Mouse (Mus musculus) kidney, postnatal 0 days (tissue): ENCODE data around the gene Ly6g5b. TPM values are rescaled to one million over a fixed set of nuclear protein-coding genes. Genes with fewer than 3 reads are reported as not detected.

Source experiments
- ATAC-seq: fragments of 200-750 bp; cut with Nextera tagmentation; replicated peaks from 2 replicates; pipeline ENCODE4 v1.8.0; 2017; ENCODE audit warnings: low read depth, moderate number of reproducible peaks, moderate TSS enrichment, moderate library complexity; ENCODE audit not compliant: low FRiP score
- DNase-seq: peaks from one replicate; pipeline ENCODE4 v3.0.0-alpha.2; 2016; ENCODE audit warnings: low spot score
- H3K27ac ChIP-seq: fragments of 300-500 bp; sonication (generic); 2 replicates; pipeline ENCODE4 v1.5.1; 2014; ENCODE audit warnings: mild to moderate bottlenecking
- H3K27me3 ChIP-seq: fragments of 300-500 bp; sonication (generic); 2 replicates; pipeline ENCODE4 v1.6.1; 2014; ENCODE audit warnings: low read length, mixed read lengths; ENCODE audit not compliant: insufficient read depth
- H3K36me3 ChIP-seq: fragments of 300-500 bp; sonication (generic); 2 replicates; pipeline ENCODE4 v1.6.1; 2014; ENCODE audit warnings: low read length, mixed read lengths; ENCODE audit not compliant: insufficient read depth
- H3K4me1 ChIP-seq: fragments of 300-500 bp; sonication (generic); replicated peaks from 2 replicates; pipeline ENCODE4 v1.6.1; 2014; ENCODE audit warnings: antibody characterized with exemption, low read length, mixed read lengths; ENCODE audit not compliant: insufficient read depth
- H3K4me2 ChIP-seq: fragments of 300-500 bp; sonication (generic); 2 replicates; pipeline ENCODE4 v1.6.1; 2014; ENCODE audit warnings: mild to moderate bottlenecking, low read length, moderate library complexity, mixed read lengths
- H3K4me3 ChIP-seq: fragments of 300-500 bp; sonication (generic); replicated peaks from 2 replicates; pipeline ENCODE4 v1.5.1; 2014; ENCODE audit warnings: low read depth, low read length
- H3K9ac ChIP-seq: fragments of 300-500 bp; sonication (generic); 2 replicates; pipeline ENCODE4 v1.6.1; 2014; ENCODE audit warnings: low read depth, low read length
- H3K9me3 ChIP-seq: fragments of 300-500 bp; sonication (generic); replicated peaks from 2 replicates; pipeline ENCODE4 v1.6.1; 2016; ENCODE audit warnings: low read length, inconsistent platforms, mixed read lengths
- CTCF ChIP-seq: IDR thresholded peaks from 2 replicates; pipeline ENCODE4 v1.5.1; 2016; ENCODE audit warnings: antibody characterized with exemption, low read depth, mild to moderate bottlenecking, moderate library complexity
- WGBS: fragments of 180-500 bp; shearing (Covaris S2); extraction: QIAGEN DNeasy Blood & Tissue Kit; methylation state at CpG from one replicate; pipeline ENCODE4 v1.1.7; 2014; 5-methylcytosine and 5-hydroxymethylcytosine counted together
- polyA plus RNA-seq: library from polyadenylated mRNA; unstranded; fragments of >200 nt; fragmentation: Nextera tagmentation; extraction: Ambion mirVana; gene quantifications from 2 replicates; pipeline ENCODE4 v1.2.1, GENCODE M21; 2015

The Ly6g5b gene
- polyA plus RNA-seq, 1 experiment from 2014 or later = 1.1 TPM

DNA sequence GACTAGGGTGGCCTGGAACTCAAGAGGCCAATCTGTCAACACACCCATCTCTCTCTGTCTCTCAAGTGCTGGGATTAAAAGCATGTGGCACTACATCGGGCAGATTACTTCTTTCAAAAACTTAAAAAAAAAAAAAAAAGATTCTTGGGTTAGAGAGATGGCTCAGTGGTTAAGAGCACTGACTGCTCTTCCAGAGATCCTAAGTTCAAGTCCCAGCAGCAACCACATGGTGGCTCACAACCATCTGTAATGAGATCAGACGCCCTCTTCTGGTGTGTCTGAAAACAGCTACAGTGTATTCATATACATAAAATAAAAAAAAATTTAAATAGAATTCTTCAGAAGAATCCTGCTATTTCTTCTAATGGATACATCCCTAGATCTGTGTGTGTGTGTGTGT, 27.1 kb downstream of the Ly6g5b start:
- H3K4me3 ChIP-seq = no peak overlapping the region
- TF ChIP-seq CTCF = peak; percentile 60
- no peaks in the 10 kb centered on the region for H3K27me3 ChIP-seq
- WGBS = 48% methylated on average over 2 of the region's 2 CpGs
- H3K9me3 ChIP-seq = no peaks in the 10 kb centered on the region
- H3K27ac ChIP-seq = no peak overlapping the region
- H3K36me3 ChIP-seq = peaks cover 8% of the 10 kb centered on the region; the same call in 1 of the 2 replicates
- DNase-seq (no peak), ATAC-seq (no peak)
- H3K4me1 ChIP-seq = peaks cover 7% of the 10 kb centered on the region; the same call in 1 of the 2 replicates
- H3K9ac ChIP-seq = no peak overlapping the region
- H3K4me2 ChIP-seq = no peak overlapping the region

DNA sequence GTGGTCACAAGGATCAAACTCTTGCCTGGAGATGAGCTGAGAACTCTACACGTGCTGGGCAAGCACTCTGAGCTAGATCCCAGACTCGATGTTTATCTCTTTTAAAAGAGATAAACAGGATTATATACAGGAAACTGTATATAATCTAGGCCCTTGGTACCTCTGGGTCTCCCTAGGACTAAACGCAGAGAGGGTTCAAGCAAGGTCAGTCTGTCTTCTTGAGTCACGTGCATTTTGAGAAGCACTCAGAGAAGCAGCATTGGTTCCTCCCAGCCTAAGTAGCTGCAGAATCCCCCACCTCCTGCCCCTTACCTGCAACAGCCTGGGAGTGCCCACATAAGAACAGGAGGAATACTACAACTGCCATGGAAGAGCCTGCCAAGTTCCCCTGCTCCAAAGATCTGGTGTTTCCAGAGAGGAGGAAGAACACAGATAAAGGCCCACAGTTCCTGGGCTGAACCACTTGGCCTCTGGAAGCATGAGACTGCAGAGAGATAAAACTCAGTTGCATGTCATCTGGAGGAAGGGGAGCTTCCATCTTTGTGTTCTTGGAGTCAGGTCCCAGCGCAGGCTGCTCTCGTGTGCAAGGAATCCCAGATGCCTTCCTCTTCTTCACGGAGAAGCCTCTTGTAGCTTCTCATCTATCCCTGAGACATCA, 29.9 kb downstream of the Ly6g5b start, which contains the start of gene Ly6g6f:
TSS of gene Ly6g6f (minus strand) at position 403 of the 658 bp plus-strand sequence.
- no peaks in the 10 kb centered on the region for H3K9me3 ChIP-seq
- no peaks in the 10 kb centered on the region for H3K36me3 ChIP-seq
- no peak within 1 kb of the TSS for H3K27ac ChIP-seq
- H3K4me3 ChIP-seq = no peak within 1 kb of the TSS
- H3K4me1 ChIP-seq = peaks cover 6% of the 10 kb centered on the region; the same call in 1 of the 2 replicates
- no peaks in the 10 kb centered on the region; the same call in 1 of the 2 replicates for H3K27me3 ChIP-seq
- ATAC-seq (no peak), DNase-seq (no peak)
- H3K9ac ChIP-seq = no peak within 1 kb of the TSS
- H3K4me2 ChIP-seq = no peak within 1 kb of the TSS
- TF ChIP-seq CTCF = no peak
- 76% methylated on average over 7 of the region's 7 CpGs for WGBS

DNA sequence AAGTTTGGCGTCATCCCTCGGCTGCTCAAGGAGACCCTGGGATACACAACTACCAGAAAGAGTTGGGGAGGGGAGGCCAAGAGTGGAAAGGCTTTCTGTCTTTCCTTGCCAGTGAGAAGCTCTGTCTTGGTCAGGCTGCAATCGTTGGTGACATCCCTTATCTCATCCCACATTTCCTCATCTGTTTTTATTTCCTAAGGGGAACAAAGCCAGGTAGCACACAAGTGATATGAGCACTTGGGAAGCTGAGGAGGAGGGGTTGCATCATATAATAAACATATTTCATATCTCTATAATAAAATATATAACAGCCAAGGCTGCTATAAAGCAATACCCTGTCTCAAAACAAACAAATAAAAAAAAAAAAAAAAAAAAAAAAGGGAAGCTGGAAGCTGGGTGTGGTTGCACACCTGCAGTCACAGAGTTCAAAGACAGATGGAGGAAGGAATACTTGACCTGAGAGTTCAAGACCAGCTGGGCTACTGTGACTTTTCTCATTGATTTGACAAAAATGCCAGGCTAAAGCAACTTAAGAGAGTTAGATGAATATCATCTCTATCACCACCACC, 31.2 kb downstream of the Ly6g5b start:
- no peak for ATAC-seq
- H3K4me2 ChIP-seq = no peak overlapping the region
- 76% methylated on average over 3 of the region's 3 CpGs for WGBS
- H3K9ac ChIP-seq = no peak overlapping the region
- TF ChIP-seq CTCF = no peak
- H3K4me1 ChIP-seq = no peaks in the 10 kb centered on the region
- no peaks in the 10 kb centered on the region; the same call in 1 of the 2 replicates for H3K27me3 ChIP-seq
- no peaks in the 10 kb centered on the region for H3K36me3 ChIP-seq
- DNase-seq = no peak
- H3K4me3 ChIP-seq = no peak overlapping the region
- no peak overlapping the region for H3K27ac ChIP-seq
- no peaks in the 10 kb centered on the region for H3K9me3 ChIP-seq

DNA sequence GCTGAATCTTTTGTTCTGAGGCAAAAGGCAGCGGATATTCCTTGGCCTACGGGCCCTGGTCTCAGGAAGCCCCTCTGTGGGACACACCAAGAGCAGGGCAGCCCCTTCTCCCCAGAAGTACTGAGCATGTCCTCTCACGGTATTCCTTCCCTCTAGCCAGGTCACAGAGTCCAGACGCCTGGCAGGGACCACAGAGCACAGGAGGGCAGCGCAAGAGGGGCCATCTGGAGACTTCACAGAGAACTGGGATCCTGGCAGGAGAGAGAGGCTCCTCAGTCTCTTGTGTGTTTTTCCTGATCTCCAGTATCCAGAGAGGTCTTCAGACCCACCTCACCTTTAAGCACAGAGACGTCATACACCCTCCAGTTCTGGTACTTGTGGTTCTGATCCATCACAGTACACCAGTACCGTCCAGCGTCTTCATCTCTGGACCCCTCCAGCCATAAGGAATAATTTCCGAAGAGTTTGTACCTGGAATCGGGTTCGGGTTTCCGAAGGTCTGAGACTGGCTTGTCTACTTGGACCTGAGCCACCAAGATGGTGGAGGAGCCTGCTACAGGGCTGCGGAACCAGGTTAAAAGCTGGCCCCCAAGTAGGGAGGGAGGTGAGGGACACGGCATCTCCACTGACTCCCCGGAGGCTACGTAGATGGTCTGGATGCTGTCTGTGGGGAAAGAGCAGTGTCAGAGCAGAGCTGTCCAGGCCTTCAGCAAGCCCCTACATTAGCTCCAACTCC, 32.2 kb downstream of the Ly6g5b start:
- no peak overlapping the region for H3K27ac ChIP-seq

DNA sequence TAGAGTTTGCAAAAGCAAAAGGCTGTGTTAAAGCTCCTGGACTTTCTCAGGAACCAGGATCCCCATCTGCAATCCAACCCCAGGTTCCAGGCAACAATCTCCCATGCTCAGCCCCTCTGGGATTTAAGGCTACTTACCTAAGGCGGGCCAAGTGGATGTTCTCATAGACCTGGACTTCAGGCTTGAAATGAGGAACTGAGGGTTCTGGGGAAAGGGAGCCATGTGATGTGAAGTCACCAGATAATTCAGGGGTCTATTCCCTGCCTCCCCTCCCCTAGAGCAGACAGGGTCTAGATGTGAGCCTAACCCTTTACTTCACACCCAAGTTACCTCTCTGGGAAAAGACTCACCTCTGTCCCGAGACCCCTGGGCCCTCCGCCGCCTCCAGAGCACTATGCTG, 34.5 kb downstream of the Ly6g5b start:
- no peak for TF ChIP-seq CTCF
- no peak overlapping the region for H3K4me2 ChIP-seq
- H3K4me3 ChIP-seq = no peak overlapping the region
- DNase-seq = no peak
- ATAC-seq = no peak
- H3K27me3 ChIP-seq = no peaks in the 10 kb centered on the region; the same call in 1 of the 2 replicates
- WGBS = 81% methylated on average over 4 of the region's 4 CpGs
- H3K9ac ChIP-seq = no peak overlapping the region
- no peaks in the 10 kb centered on the region for H3K9me3 ChIP-seq
- H3K36me3 ChIP-seq = no peaks in the 10 kb centered on the region
- no peak overlapping the region for H3K27ac ChIP-seq
- H3K4me1 ChIP-seq = peaks cover 3% of the 10 kb centered on the region; the same call in 1 of the 2 replicates

More for the DNA sequence above, 32.2 kb downstream of the Ly6g5b start:
- Histone ChIP-seq H3K4me3 (no peak overlapping the region), H3K4me1 (no peaks in the 10 kb centered on the region), H3K36me3 (no peaks in the 10 kb centered on the region), H3K4me2 (no peak overlapping the region), H3K27me3 (no peaks in the 10 kb centered on the region; the same call in 1 of the 2 replicates), H3K9me3 (no peaks in the 10 kb centered on the region), H3K9ac (no peak overlapping the region)
- WGBS = 84% methylated on average over 16 of the region's 16 CpGs
- TF ChIP-seq CTCF = no peak
- DNase-seq = no peak
- no peak for ATAC-seq

DNA sequence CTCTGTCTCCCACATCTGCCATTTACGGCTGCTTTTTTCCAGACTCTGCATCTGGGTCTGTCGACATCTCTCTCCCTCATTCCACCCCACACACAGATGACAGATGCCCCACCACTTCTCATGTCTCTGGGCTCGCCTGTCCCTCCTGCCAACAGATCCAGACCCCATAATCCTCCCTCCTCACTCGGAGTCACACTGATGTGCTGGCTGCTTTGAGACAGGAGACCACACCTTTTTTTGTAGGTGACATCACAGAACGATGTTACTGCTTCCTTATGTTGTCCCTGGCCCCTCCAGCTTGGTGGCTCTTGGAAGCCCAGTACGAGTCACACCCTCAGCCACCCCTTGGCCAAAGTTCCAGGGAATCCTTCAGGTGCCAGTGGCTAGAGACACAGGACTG, 35.0 kb downstream of the Ly6g5b start:
- 40% methylated on average over 6 of the region's 6 CpGs for WGBS
- H3K9me3 ChIP-seq = no peaks in the 10 kb centered on the region
- H3K27me3 ChIP-seq = no peaks in the 10 kb centered on the region; the same call in 1 of the 2 replicates
- no peaks in the 10 kb centered on the region for H3K36me3 ChIP-seq
- H3K27ac ChIP-seq = no peak overlapping the region
- no peak overlapping the region for H3K4me2 ChIP-seq
- DNase-seq (no peak), ATAC-seq (no peak)
- H3K4me1 ChIP-seq = peaks cover 3% of the 10 kb centered on the region; the same call in 1 of the 2 replicates
- TF ChIP-seq CTCF = no peak
- no peak overlapping the region for H3K4me3 ChIP-seq
- H3K9ac ChIP-seq = no peak overlapping the region
